Mouse (Mus musculus) heart, postnatal 0 days (tissue): ENCODE results near the gene Dab1.

ENCODE experiments used
- CTCF ChIP-seq: IDR thresholded peaks from 2 replicates; pipeline ENCODE4 v1.5.1; 2016; ENCODE audit warnings: antibody characterized with exemption, control low read depth, low read depth
- EP300 ChIP-seq: IDR thresholded peaks from 2 replicates; pipeline ENCODE4 v1.6.1; 2016; ENCODE audit warnings: antibody characterized with exemption, low read depth

- TF ChIP-seq CTCF (no peak), EP300 (no peak)
Measured at GRCm38 (mm10) chr4:104211531-104212455, 592.6 kb downstream of the Dab1 start.
